Mouse (Mus musculus): ENCODE data around the gene Trip10.

Gene Trip10

DNA sequence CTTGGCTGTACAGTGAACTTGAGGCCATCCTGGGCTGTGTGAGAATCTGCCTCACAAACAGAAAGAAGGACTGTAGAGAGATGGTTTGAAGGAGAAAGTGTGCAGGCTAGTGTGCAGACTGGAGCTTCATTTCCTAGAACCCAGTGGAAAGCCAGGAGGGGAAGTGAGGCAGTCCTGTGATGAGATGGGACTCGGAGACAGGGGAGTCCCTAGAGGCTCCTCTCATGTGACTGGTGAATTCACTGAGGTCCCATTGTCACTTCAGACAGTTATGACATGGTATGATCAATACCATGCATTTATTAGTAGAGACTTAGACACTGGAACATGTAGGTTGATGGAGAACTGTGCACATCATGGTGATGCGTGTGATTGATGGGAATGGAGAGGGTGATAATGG, 43.0 kb downstream of the Trip10 start:
- DNase-seq (ENCODE audit: low spot score): no peak

DNA sequence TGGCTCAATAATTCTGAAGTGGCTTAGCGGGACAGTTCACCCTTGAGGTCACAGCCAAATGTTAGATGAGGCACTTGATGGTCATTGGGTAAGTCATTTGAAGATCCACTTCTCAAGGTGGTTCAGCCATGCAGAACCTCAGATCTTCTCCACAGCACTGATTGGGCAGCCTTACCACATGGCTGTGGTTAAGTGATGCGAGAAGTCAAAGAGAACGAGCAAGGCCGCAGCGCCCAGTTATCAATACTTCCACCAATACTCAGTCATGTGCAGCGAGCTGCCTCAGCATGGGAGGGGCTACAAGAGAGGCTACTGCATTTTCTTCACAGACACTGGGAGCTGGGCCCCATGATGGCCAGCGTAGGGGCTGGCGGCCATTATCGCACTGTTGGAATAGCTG, 43.7 kb downstream of the Trip10 start:
- DNase-seq (ENCODE audit: low spot score): no peak

DNA sequence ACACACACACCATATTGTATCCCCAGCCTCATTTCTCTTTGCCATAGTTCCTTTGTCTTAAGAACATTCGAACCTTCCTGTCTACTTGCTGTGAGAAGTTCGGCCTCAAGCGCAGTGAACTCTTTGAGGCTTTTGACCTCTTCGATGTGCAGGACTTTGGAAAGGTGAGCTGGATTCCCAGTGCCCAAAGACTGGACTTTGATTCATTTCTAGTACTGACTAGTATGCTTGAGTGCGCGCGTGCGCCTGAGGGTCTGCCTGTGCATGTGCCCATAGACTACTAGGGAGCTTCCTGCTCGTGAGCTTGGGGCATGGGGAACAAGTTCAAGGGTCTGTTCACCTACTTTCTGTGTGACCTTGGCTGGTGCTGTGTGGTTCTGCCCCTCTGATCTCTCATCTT, 46.7 kb downstream of the Trip10 start:
- no peak for DNase-seq (ENCODE audit: low spot score)

DNA sequence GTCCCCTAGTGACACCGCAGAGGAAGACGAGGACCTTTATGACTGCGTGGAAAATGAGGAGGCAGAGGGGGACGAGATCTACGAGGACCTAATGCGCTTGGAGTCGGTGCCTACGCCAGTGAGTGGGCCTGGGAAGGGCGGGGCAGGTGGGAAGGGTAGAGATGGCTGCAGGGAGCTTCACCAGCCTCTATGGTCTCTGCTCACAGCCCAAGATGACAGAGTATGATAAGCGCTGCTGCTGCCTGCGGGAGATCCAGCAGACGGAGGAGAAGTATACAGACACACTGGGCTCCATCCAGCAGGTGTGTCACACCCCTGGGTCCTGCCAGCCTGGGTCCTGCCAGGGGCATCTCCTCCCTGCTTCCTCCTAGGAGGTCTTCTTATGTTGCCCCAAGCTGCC, 47.8 kb downstream of the Trip10 start:
- no peak for DNase-seq (ENCODE audit: low spot score)

DNA sequence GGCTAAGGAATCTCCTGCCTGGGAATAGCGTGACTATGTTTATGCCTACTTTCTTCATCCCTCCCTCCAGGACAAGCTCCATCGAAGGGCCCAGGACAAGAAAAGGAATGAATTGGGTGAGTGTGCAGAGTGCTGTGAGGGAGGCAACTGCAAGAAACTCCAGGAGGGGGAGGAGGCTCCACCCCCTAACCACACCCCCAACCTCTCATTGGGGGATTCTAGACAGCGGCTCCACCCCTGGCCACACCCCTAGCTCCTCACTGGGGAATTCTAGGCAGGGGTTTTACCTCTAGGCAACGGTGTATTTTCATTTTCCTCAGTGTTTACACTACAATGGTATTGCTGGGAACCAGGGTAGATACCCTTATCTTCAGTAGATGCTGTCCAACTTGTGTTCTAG, 56.3 kb downstream of the Trip10 start:
- no peak for DNase-seq (ENCODE audit: low spot score)

DNA sequence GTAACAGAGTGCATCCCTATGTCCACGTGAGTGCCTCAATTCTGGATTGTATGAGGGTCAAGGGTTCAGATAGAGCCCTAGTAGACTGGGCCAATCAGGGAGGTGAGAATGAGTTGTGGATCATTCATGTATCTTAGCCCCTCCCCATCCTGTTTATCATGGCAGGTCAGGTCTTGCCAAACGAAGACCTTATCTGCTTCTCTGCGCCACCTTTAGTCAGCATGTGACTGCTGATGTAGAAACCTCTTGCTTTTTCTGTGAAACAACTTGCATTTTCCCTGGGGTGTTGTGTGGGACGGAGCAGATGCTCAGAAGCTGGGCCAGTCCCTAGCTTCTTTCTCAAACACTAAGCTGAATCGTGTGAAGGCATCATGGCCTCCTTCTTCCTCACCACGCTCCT, 57.8 kb downstream of the Trip10 start:
- no peak for DNase-seq (ENCODE audit: low spot score)

DNA sequence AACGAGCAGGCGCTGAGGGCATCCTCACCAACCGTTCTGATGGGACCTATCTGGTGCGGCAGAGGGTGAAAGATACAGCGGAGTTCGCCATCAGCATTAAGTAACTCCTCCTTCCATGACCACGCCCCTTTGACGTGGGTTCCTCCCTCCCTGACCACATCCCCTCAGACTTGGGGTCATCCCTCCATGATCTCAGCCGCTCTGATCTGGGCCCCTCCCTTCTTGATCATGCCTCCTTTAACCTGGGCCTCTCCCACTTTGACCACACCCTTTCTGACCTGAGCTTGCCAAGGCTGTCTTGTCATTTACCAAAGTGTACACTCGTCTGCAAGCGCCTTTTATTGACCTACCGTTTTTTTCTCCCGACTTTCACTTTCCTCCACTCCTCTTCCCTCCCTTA, 62.5 kb downstream of the Trip10 start:
- DNase-seq (ENCODE audit: low spot score): no peak
